Comparison of ENCODE assay signal across 27 mouse cellular contexts in the genomic region with DNA sequence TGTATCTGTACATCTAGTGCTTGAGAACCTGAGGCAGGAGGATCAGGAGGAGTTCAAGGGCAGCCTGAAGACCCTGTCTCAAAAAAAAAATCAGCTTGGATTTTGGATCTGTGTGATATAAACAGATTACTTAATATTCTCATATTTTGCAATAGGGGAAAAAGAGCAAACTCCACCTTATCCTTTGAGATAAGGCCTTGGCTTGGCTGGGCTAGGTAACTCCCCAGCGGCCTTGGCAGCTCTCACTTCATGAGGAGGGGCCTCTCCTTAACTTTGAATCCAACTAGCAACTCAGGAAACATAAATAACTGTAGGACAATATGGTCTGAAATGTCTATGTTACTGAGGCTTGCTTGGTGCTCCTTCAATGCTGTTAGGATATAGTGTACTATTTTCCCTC. TPM values are rescaled to one million over a fixed set of nuclear protein-coding genes. Genes with fewer than 3 reads are reported as not detected.
DNase-seq lines count a peak whose midpoint lies in the region; ATAC-seq and TF ChIP-seq lines count a peak whose summit lies in the region.
"Had no signal": no experiment of that assay in that cellular context is flagged by ENCODE, and none has a peak within 500 bp of the region (broad histone marks: within the 10 kb centered on the region; RNA-seq: fewer than 3 reads in every experiment).

No protein-coding gene starts in this region.

- H3K4me2 ChIP-seq in heart, embryonic 12.5 days: no peak overlapping the region
- no peak overlapping the region for H3K4me2 ChIP-seq in liver, postnatal 0 days (ENCODE audit: low read depth, low read length)
- H3K4me2 ChIP-seq in liver, embryonic 11.5 days: no peak overlapping the region
- H3K4me2 ChIP-seq: embryonic facial prominence, embryonic 13.5 days; forebrain, embryonic 15.5 days; heart, embryonic 11.5 days; liver, embryonic 13.5 days; lung, embryonic 15.5 days; midbrain, embryonic 15.5 days had no signal

- peaks cover 36% of the 10 kb centered on the region for H3K4me1 ChIP-seq in heart, embryonic 12.5 days (replicated peaks)
- peaks cover 12% of the 10 kb centered on the region; the same call in 1 of the 2 replicates for H3K4me1 ChIP-seq in liver, postnatal 0 days (ENCODE audit: insufficient read depth)
- H3K4me1 ChIP-seq in liver, embryonic 11.5 days (replicated peaks; ENCODE audit: control insufficient read depth, insufficient read depth, low read length): no peaks in the 10 kb centered on the region; the same call in 1 of the 2 replicates

- no peaks in the 10 kb centered on the region for H3K36me3 ChIP-seq in heart, embryonic 12.5 days
- no peaks in the 10 kb centered on the region for H3K36me3 ChIP-seq in liver, postnatal 0 days (replicated peaks; ENCODE audit: insufficient read depth, low read length)
- no peaks in the 10 kb centered on the region for H3K36me3 ChIP-seq in liver, embryonic 11.5 days (ENCODE audit: control insufficient read depth, insufficient read depth, low read length)
- H3K36me3 ChIP-seq: embryonic facial prominence, embryonic 13.5 days; forebrain, embryonic 10.5 days; forebrain, embryonic 15.5 days; liver, embryonic 13.5 days; lung, embryonic 15.5 days; midbrain, embryonic 10.5 days; midbrain, embryonic 15.5 days had no signal

- no peaks in the 10 kb centered on the region for H3K27me3 ChIP-seq in heart, embryonic 12.5 days (replicated peaks)
- H3K27me3 ChIP-seq in liver, postnatal 0 days (ENCODE audit: insufficient read depth, low read length): no peaks in the 10 kb centered on the region
- H3K27me3 ChIP-seq in liver, embryonic 11.5 days (replicated peaks; ENCODE audit: control insufficient read depth, insufficient read depth, low read length): no peaks in the 10 kb centered on the region
- H3K27me3 ChIP-seq: embryonic facial prominence, embryonic 13.5 days; forebrain, embryonic 15.5 days; liver, embryonic 13.5 days; lung, embryonic 15.5 days; midbrain, embryonic 15.5 days had no signal

- no peak for ATAC-seq in heart, embryonic 12.5 days (ENCODE audit: insufficient number of reproducible peaks, low FRiP score)
- ATAC-seq in liver, postnatal 0 days: peak; percentile 29; the same call in 1 of the 2 replicates
- no peak for ATAC-seq in liver, embryonic 11.5 days (replicated peaks; ENCODE audit: low FRiP score)
- ATAC-seq: forebrain, embryonic 15.5 days; hindbrain, embryonic 16.5 days; midbrain, embryonic 15.5 days had no signal

- no peaks in the 10 kb centered on the region for H3K9me3 ChIP-seq in heart, embryonic 12.5 days (replicated peaks)
- no peaks in the 10 kb centered on the region for H3K9me3 ChIP-seq in liver, postnatal 0 days (ENCODE audit: low read length)
- no peaks in the 10 kb centered on the region for H3K9me3 ChIP-seq in liver, embryonic 11.5 days (ENCODE audit: control insufficient read depth, low read length)
- H3K9me3 ChIP-seq: embryonic facial prominence, embryonic 13.5 days; forebrain, embryonic 10.5 days; forebrain, embryonic 15.5 days; liver, embryonic 13.5 days; lung, embryonic 15.5 days; midbrain, embryonic 10.5 days; midbrain, embryonic 15.5 days had no signal

- peak; percentile 53 to 67 for DNase-seq in heart, adult 18-20 months
- no peak for DNase-seq in liver, postnatal 0 days
- DNase-seq in liver, embryonic 11.5 days (ENCODE audit: low spot score): no peak
- peak; percentile 16 for DNase-seq in ovary, postnatal 36 days (ENCODE audit: low spot score)
- no peak for DNase-seq in ovary, postnatal 10 days (ENCODE audit: low spot score)
- DNase-seq in embryo, embryonic 11 days: no peak
- DNase-seq: adrenal gland, adult 8-10 months; B cell, adult 2 months; cerebellum, adult 11-12 months; cerebellum, adult 9-11 months; gastrocnemius, postnatal 36 days; heart, postnatal 10 days; kidney, adult 9 months; kidney, postnatal 10 days; liver, embryonic 13.5 days; retina, postnatal 1 day; right cerebral cortex, postnatal 14 days; thymus, postnatal 4 days had no signal

- no peak overlapping the region for H3K4me3 ChIP-seq in heart, embryonic 12.5 days
- H3K4me3 ChIP-seq in liver, postnatal 0 days (ENCODE audit: low read depth, low read length): no peak overlapping the region
- no peak overlapping the region for H3K4me3 ChIP-seq in liver, embryonic 11.5 days (ENCODE audit: low read depth, low read length)
- H3K4me3 ChIP-seq: embryonic facial prominence, embryonic 13.5 days; forebrain, embryonic 10.5 days; forebrain, embryonic 15.5 days; liver, embryonic 13.5 days; lung, embryonic 15.5 days; midbrain, embryonic 10.5 days; midbrain, embryonic 15.5 days had no signal

- no peak overlapping the region for H3K27ac ChIP-seq in heart, embryonic 12.5 days (ENCODE audit: poor library complexity, severe bottlenecking)
- peak overlapping the region; percentile 1; the same call in 1 of the 2 replicates for H3K27ac ChIP-seq in liver, postnatal 0 days (ENCODE audit: low read depth)
- no peak overlapping the region for H3K27ac ChIP-seq in liver, embryonic 11.5 days (ENCODE audit: low read depth, low read length)
- H3K27ac ChIP-seq: embryonic facial prominence, embryonic 13.5 days; forebrain, embryonic 10.5 days; forebrain, embryonic 15.5 days; liver, embryonic 13.5 days; midbrain, embryonic 10.5 days; midbrain, embryonic 15.5 days had no signal

- 0 out of 2 replicates have a peak, but pooled peaks have one; percentile 27 for TF ChIP-seq EP300 in liver, postnatal 0 days (IDR thresholded peaks at IDR 0.05; ENCODE audit: low read depth)

- WGBS in heart, embryonic 12.5 days: 67% methylated on average over 1 of the region's 1 CpGs
- WGBS in liver, postnatal 0 days (ENCODE audit: insufficient replicate concordance): 28% methylated on average over 1 of the region's 1 CpGs
- 66% methylated on average over 1 of the region's 1 CpGs for WGBS in liver, embryonic 11.5 days

- H3K9ac ChIP-seq in heart, embryonic 12.5 days: no peak overlapping the region
- no peak overlapping the region for H3K9ac ChIP-seq in liver, postnatal 0 days (replicated peaks)
- H3K9ac ChIP-seq in liver, embryonic 11.5 days (ENCODE audit: low read depth, low read length): no peak overlapping the region
- H3K9ac ChIP-seq: embryonic facial prominence, embryonic 13.5 days; forebrain, embryonic 15.5 days; liver, embryonic 13.5 days; lung, embryonic 15.5 days; midbrain, embryonic 15.5 days had no signal

- TF ChIP-seq CTCF in liver, postnatal 0 days (IDR thresholded peaks at IDR 0.05; ENCODE audit: low read depth): no peak

RNA-seq across cellular contexts. Expression of a gene that starts 51.6 kb away (rescaled TPM):
- 10 to 100 TPM; 24.6 to 33.0 TPM for total RNA-seq in heart, adult 18-20 months (2021)
- polyA plus RNA-seq in heart, embryonic 12.5 days (2016; fragmentation: Nextera tagmentation; extraction: Ambion mirVana): 5.6 TPM in 2 replicates
- polyA plus RNA-seq in liver, postnatal 0 days (2015; fragmentation: Nextera tagmentation; extraction: Ambion mirVana): 3.3 and 4.1 TPM in 2 replicates
- 1.2 and 1.5 TPM in 2 replicates for polyA plus RNA-seq in liver, embryonic 11.5 days (2014; fragmentation: Nextera tagmentation; extraction: Ambion mirVana)

Comparison
In these comparisons a context has a peak if more than half of its experiments do, and no peak if none do; other contexts are left out.
1. DNase-seq: peak in heart, adult 18-20 months (2 of 2) and ovary, postnatal 36 days (single experiment); none in liver, postnatal 0 days (single experiment), liver, embryonic 11.5 days (single experiment), ovary, postnatal 10 days (single experiment) and embryo, embryonic 11 days (single experiment).